Mouse (Mus musculus) CH12.LX (cell line): ENCODE results near the gene Ireb2.

Experiments used
- CHD1 ChIP-seq: IDR thresholded peaks from 2 replicates; pipeline ENCODE4 v1.6.1; 2012; ENCODE audit warnings: low read depth, low read length, improper control_type of control experiment, inconsistent platforms
- CTCF ChIP-seq, 2 experiments: IDR thresholded peaks in 1 of 2; conservative IDR thresholded peaks in 1 of 2; 2 replicates each; pipeline ENCODE4 v1.5.1; 2011 to 2012; ENCODE audit warnings: low read depth in 2 of 2, low read length in 2 of 2, improper control_type of control experiment in 1 of 2, inconsistent platforms in 1 of 2, mild to moderate bottlenecking in 1 of 2, moderate library complexity in 1 of 2
- EP300 ChIP-seq: IDR thresholded peaks from 2 replicates; pipeline ENCODE4 v1.6.1; 2011; ENCODE audit warnings: low read length, improper control_type of control experiment
- HCFC1 ChIP-seq: IDR thresholded peaks from 2 replicates; pipeline ENCODE4 v1.6.1; 2012; ENCODE audit warnings: low read depth, mild to moderate bottlenecking, inconsistent platforms, low read length, improper control_type of control experiment
- JUND ChIP-seq: conservative IDR thresholded peaks from 2 replicates; pipeline ENCODE4 v1.6.1; 2011; ENCODE audit warnings: low read depth, low read length, improper control_type of control experiment
- KAT2A ChIP-seq: IDR thresholded peaks from 2 replicates; pipeline ENCODE4 v1.6.1; 2012; ENCODE audit warnings: low read length, improper control_type of control experiment, inconsistent platforms; ENCODE audit not compliant: insufficient replicate concordance
- MAX ChIP-seq: IDR thresholded peaks from 2 replicates; pipeline ENCODE4 v1.6.1; 2011; ENCODE audit warnings: low read length, improper control_type of control experiment
- NELFE ChIP-seq: IDR thresholded peaks from 2 replicates; pipeline ENCODE4 v1.6.1; 2011; ENCODE audit warnings: low read depth, low read length, improper control_type of control experiment
- PAX5 ChIP-seq: IDR thresholded peaks from 2 replicates; pipeline ENCODE4 v1.6.1; 2012; ENCODE audit warnings: low read length, inconsistent platforms, mixed read lengths
- POLR2A ChIP-seq: IDR thresholded peaks from 2 replicates; pipeline ENCODE4 v1.6.1; 2011; ENCODE audit warnings: low read depth, mild to moderate bottlenecking, improper control_type of control experiment, low read length
- SMC3 ChIP-seq: IDR thresholded peaks from 2 replicates; pipeline ENCODE4 v1.6.1; 2011; ENCODE audit warnings: low read depth, low read length, improper control_type of control experiment
- TBP ChIP-seq: conservative IDR thresholded peaks from 2 replicates; pipeline ENCODE4 v1.6.1; 2011; ENCODE audit warnings: low read depth, low read length, improper control_type of control experiment
- USF1 ChIP-seq: IDR thresholded peaks from 2 replicates; pipeline ENCODE4 v1.6.1; 2014; ENCODE audit warnings: low read depth, mild to moderate bottlenecking, inconsistent platforms, low read length, improper control_type of control experiment
- ZC3H11A ChIP-seq: IDR thresholded peaks from 2 replicates; pipeline ENCODE4 v1.6.1; 2012; ENCODE audit warnings: low read depth, mild to moderate bottlenecking, inconsistent platforms, low read length, improper control_type of control experiment

DNA sequence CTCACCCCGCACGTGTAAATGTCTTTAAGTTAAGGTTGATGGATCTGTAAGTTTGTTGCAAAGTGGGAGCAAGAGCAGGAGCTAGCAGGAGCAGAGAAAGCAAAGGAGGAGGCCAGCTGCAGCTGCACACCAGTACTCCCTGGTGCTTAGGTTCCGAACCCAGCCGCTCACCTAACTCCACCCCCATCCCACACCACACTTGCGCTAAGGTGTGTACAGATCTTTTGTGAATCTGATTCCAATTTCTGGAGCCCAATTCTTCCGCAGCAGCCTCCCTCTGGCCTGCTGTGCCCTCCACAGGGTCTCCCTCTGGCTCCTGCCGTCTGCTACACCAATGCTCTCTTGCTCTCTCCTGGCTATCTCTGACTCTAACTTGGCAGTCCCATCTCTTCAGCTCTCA is 25.8 kb upstream of the Ireb2 start:
- TF ChIP-seq CTCF (conservative IDR thresholded peaks at IDR 0.05 in 1 of 2, IDR thresholded peaks at IDR 0.05 in 1 of 2; ENCODE audit: low read depth in 2 of 2, low read length in 2 of 2) (no peak), HCFC1 (no peak), POLR2A (no peak), EP300 (no peak), ZC3H11A (no peak), MAX (no peak), USF1 (no peak), NELFE (no peak), JUND (no peak), PAX5 (no peak), SMC3 (no peak), TBP (no peak), CHD1 (no peak), KAT2A (no peak)
